Mouse (Mus musculus) right cerebral cortex, postnatal 25 days (tissue): ENCODE data around the gene Mipol1.

ENCODE experiments used
- DNase-seq: peaks from one replicate; pipeline ENCODE4 v3.0.0; 2022

The Mipol1 gene

GRCm38 (mm10) chr12:57530474-57530873 lies 300.2 kb downstream of the Mipol1 start:
- DNase-seq = no peak

- DNase-seq = no peak
These were observed 304.3 kb downstream of the Mipol1 start for GRCm38 (mm10) chr12:57534517-57534878.

- no peak for DNase-seq
These were observed 304.8 kb downstream of the Mipol1 start for GRCm38 (mm10) chr12:57534879-57535611.

GRCm38 (mm10) chr12:57536056-57536908 lies 306.1 kb downstream of the Mipol1 start:
- no peak for DNase-seq

GRCm38 (mm10) chr12:57536909-57537670 lies 306.9 kb downstream of the Mipol1 start:
- DNase-seq = no peak

GRCm38 (mm10) chr12:57537791-57538587 lies 307.8 kb downstream of the Mipol1 start:
- DNase-seq = no peak

- peak; percentile 39 for DNase-seq
These were observed 308.6 kb downstream of the Mipol1 start for GRCm38 (mm10) chr12:57538588-57539550.

- DNase-seq = peak; percentile 40
These were observed 309.3 kb downstream of the Mipol1 start for GRCm38 (mm10) chr12:57539551-57539985.

- DNase-seq = no peak
These were observed 310.9 kb downstream of the Mipol1 start for GRCm38 (mm10) chr12:57541118-57541517.

GRCm38 (mm10) chr12:57541931-57542745 lies 311.9 kb downstream of the Mipol1 start:
- peak; percentile 8 for DNase-seq

- DNase-seq = no peak
These were observed 312.8 kb downstream of the Mipol1 start for GRCm38 (mm10) chr12:57542746-57543626.

- DNase-seq = peak; percentile 7
These were observed 313.4 kb downstream of the Mipol1 start for GRCm38 (mm10) chr12:57543627-57543991.

- DNase-seq = peak; percentile 25
These were observed 314.6 kb downstream of the Mipol1 start for GRCm38 (mm10) chr12:57544641-57545370.

- DNase-seq = peak; percentile 14
These were observed 315.4 kb downstream of the Mipol1 start for GRCm38 (mm10) chr12:57545371-57546241.
